Mouse (Mus musculus) cerebellum, postnatal 4 days (tissue): ENCODE results near the gene Map1lc3b.
A peak's percentile ranks its signal among the peaks of the same experiment; 100 is the strongest.

Experiments
- DNase-seq, 2 experiments: peaks; one replicate each; pipeline ENCODE4 v3.0.0; 2022; ENCODE audit warnings: low spot score in 2 of 2, mixed read lengths in 1 of 2

The Map1lc3b gene

GRCm38 (mm10) chr8:121609251-121609650 is 19.1 kb downstream of the Map1lc3b start:
- no peak for DNase-seq

GRCm38 (mm10) chr8:121609916-121610315 is 19.8 kb downstream of the Map1lc3b start:
- no peak for DNase-seq

- DNase-seq: no peak
Measured at GRCm38 (mm10) chr8:121613419-121613818, 23.3 kb downstream of the Map1lc3b start.

GRCm38 (mm10) chr8:121619401-121619995 is 29.3 kb downstream of the Map1lc3b start:
- no peak for DNase-seq

- DNase-seq: peak in 1 of 2 experiments; percentile 34
Measured at GRCm38 (mm10) chr8:121620801-121621516, 30.8 kb downstream of the Map1lc3b start.

- DNase-seq: no peak
Measured at GRCm38 (mm10) chr8:121621879-121622278, 31.7 kb downstream of the Map1lc3b start.

GRCm38 (mm10) chr8:121623043-121623442 is 32.9 kb downstream of the Map1lc3b start:
- no peak for DNase-seq

GRCm38 (mm10) chr8:121628681-121629080 is 38.5 kb downstream of the Map1lc3b start:
- DNase-seq: no peak

GRCm38 (mm10) chr8:121631645-121632071 is 41.5 kb downstream of the Map1lc3b start:
- no peak for DNase-seq

- no peak for DNase-seq
Measured at GRCm38 (mm10) chr8:121632401-121632800, 42.2 kb downstream of the Map1lc3b start.

GRCm38 (mm10) chr8:121635534-121635933 is 45.4 kb downstream of the Map1lc3b start:
- no peak for DNase-seq

GRCm38 (mm10) chr8:121636180-121636579 is 46.0 kb downstream of the Map1lc3b start:
- no peak for DNase-seq

- no peak for DNase-seq
Measured at GRCm38 (mm10) chr8:121642804-121643203, 52.6 kb downstream of the Map1lc3b start.

- DNase-seq: no peak
Measured at GRCm38 (mm10) chr8:121643384-121643783, 53.2 kb downstream of the Map1lc3b start.

GRCm38 (mm10) chr8:121647511-121648215 is 57.5 kb downstream of the Map1lc3b start:
- DNase-seq: no peak
